Mouse (Mus musculus): ENCODE data around the gene Tns1.

DNA sequence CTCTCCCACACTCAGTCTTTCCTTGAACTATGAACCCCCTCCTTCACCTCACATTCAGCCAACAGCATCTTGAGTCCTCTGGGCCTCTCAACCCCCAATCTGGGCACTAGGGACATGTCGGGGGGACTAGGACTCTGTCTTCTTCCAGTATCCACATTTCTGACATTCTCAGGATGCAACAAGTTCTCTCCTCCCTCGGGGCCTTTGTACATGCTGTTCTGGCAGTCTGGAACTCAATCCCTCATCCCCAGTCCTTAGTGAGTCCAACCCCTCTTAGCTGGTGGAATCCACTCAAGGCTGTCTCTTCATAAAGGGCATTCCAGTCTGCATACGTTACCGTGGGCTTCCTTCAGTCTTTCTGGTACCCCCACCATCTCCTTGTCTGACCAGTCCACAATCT is 53.5 kb downstream of the Tns1 start:
- TF ChIP-seq POLR2A (IDR thresholded peaks at IDR 0.05; ENCODE audit: insufficient read length, low read depth) (no peak), E2F4 (IDR thresholded peaks at IDR 0.05; ENCODE audit: insufficient read depth) (no peak), SRF (IDR thresholded peaks at IDR 0.05; ENCODE audit: control insufficient read depth, insufficient read length, low read depth) (no peak), TCF12 (IDR thresholded peaks at IDR 0.05; ENCODE audit: insufficient read depth, poor library complexity, severe bottlenecking) (no peak)
